Mouse (Mus musculus) CD4-positive helper T cell, adult 2 months (primary cell): ENCODE measurements around the gene Pcdh9.

ENCODE experiments used
- DNase-seq: peaks from one replicate; pipeline ENCODE4 v3.0.0-alpha.2; 2012; ENCODE audit warnings: low read depth, missing footprints, low spot score

Pcdh9 gene

DNA sequence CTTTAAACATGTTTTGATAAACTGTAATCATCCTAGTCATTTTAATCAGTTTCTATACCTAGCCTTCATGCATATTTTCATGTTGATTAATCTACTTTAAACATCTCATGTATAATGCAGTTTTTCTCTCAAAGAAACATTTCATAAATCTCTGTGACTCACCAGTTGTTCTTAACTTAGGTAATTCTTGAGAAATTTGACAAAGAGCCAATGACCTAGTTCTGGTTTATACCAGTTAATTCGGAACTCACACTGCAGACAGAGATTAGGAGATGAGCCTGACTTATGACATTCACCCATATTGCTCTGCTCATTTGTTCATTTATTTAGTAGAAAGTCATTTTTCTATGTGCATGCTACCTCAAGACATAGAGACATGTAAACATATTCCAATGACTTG lies 328.9 kb downstream of the Pcdh9 start:
- no peak for DNase-seq

DNA sequence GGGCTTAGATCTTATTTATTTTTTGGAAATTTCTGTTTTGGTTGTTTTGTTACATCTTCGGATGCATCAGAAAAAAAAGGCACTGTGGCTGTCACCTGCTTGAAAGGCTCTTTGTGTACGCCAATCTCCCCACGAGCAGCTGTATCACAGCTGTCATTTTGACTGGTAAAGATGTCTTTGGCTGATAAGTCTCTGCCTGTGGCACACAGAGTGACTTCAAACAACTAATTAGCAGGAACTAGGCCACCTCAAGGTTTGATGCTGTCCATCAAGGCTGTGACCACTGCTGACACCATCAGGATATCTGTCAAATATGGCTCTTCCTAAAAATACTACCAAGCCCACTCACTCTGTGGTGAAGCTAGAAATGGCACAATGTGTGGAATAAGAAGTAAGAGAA lies 336.7 kb downstream of the Pcdh9 start:
- DNase-seq = no peak

DNA sequence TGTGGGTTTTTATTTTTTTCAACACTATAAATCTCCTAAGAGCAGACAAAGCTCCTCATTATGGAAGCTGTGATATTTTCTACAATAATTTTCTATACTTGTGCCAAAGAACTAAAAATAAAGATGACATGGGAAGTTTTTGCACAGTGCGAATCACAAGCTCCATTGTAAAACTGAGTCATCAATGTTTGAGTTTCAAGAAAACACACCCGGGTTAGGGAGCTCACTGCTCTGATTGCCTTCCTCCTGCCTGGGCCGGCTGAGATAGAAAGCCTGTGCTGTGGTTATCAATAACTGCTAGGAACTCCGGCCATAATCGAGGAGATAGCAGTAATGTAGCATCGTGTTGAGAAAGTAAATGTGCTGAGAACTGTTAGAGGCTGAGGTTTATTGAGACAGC lies 344.9 kb downstream of the Pcdh9 start:
- no peak for DNase-seq

DNA sequence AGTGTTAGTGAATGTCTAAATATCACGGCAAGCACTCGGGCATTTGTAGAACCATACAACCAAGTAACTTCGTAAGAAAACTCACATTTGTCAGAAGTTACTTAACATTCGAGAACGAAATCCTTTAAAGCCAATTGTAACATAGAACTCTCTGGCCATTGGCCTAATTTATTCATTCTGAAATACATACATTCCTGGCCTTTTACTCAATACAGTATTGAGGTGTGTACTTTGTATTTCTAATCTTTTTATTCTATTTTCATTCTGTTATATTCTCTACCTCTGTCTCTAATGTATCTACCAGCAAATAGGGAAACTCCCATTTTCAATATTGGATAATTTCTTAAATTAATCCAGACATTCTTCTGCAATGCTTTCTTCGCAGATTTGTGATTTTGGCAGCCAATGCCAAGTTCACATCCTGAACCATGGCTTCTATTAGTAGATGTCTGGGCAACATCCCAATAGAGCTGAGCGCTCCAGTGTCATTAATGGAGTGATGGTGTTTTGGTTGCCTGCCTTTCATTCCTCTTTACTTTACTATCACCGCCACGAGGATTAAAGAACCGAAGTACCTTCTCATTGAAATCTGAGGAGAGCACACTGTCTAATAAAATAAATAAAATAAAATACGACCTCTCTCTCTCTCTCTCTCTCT lies 346.4 kb downstream of the Pcdh9 start:
- DNase-seq = no peak

DNA sequence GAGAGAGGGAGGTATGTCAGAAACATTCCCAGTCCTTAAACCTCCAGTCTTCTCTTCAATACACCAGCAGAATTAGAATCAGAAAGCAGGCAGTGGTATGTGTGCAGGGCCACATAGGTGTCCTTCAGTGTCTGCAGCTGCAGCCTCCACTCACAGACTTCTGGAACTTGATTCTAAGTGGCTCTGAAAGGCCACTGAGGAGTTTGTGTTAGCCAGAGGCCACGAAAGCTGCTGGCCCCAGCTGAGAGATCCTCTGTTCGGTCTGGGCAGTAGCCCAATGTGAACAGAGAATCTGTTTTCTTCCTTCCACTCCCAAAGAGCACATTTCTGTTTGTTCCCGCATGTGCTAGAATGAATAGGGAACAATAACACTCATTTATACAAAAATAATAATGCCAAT lies 346.9 kb downstream of the Pcdh9 start:
- DNase-seq = no peak

DNA sequence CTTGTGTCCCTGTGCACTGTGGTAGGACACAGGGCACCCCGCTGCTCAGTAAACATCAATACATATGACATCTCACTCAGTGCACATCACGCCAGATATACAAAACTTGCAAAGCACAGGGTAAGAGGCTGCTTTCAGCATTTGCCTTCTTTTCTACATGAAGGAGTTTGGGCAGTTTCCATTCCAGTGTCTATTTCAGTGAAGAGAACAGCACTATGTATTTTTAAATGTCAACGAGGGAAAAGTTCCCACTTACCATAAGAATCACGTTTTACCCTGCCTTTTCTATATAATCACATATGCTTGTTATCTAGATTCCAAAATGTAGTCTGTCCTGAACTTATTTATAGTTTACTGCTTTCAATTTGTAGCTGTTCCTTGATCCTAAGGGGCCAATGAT lies 355.6 kb downstream of the Pcdh9 start:
- no peak for DNase-seq

DNA sequence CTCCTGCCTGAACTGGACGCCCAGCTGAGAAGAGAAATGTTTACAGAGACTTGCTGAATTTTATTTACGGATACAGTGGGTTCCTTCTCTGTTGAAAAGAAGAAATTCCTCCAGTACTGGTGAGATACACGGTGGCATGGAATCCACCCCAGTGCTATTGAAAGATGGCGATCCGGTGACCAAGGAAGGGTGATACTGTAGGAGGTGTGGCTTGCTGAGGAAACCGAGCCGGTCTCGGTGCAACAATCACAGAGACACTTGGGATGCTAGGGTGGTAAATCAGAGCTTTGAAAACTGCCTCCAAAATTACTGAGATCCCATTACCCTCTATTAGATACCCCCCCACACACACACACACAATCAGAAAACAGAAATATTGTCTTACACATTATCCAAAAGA lies 367.0 kb downstream of the Pcdh9 start:
- DNase-seq = no peak

DNA sequence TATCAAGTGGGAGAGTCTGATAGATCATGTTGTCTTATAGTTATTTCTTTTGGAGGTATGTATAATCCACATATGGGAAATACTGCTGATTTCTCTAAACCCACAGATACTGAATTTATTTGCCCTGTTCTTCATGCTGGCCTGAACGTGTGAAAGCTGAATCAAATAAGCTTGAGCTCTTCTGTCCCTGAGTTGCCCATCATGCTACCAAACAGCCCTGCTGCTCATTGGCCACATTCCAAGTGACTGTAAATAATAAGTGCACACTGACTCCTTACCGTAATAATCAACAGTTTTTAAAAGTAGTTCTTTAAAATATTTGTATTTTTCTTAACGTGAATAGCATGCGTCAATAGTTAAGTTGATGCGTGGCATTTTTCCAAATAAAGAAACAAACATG lies 370.3 kb downstream of the Pcdh9 start:
- DNase-seq = no peak

DNA sequence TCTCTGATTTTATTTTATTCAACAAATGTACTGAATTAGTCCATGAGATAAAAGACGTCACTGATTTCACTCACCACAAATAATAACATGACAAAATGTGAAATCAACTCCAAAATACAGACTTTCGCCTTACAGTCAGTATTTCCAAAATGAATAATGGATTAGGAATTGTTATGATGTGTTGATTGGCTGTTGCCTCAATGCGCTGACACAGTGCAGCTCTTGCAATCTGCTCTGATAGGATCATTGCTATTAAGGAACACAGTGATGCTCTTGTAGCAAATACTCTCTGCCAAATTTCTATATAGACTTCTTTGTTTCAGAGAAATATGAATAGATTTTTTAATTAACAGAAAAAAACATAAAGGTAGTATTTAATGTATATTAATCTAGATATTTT lies 373.8 kb downstream of the Pcdh9 start:
- no peak for DNase-seq

DNA sequence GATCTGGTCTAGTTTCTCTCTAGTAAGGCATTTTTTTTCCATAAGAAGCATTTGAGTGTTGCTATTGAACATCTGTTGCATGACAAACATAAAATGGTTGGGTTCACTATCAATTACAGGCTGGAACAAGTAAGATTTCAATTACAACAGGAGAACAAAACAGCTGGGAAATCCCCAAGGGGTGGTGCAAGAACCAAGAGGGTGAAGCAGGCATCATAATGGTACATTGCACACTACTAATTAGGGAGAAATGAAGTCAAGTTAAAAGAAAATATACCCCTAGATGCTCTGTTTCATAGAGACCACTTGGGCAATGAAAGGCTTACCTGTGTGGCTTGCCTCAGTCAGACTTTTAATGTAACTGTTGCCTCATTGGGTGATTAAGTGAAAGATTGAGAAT lies 384.4 kb downstream of the Pcdh9 start:
- no peak for DNase-seq

DNA sequence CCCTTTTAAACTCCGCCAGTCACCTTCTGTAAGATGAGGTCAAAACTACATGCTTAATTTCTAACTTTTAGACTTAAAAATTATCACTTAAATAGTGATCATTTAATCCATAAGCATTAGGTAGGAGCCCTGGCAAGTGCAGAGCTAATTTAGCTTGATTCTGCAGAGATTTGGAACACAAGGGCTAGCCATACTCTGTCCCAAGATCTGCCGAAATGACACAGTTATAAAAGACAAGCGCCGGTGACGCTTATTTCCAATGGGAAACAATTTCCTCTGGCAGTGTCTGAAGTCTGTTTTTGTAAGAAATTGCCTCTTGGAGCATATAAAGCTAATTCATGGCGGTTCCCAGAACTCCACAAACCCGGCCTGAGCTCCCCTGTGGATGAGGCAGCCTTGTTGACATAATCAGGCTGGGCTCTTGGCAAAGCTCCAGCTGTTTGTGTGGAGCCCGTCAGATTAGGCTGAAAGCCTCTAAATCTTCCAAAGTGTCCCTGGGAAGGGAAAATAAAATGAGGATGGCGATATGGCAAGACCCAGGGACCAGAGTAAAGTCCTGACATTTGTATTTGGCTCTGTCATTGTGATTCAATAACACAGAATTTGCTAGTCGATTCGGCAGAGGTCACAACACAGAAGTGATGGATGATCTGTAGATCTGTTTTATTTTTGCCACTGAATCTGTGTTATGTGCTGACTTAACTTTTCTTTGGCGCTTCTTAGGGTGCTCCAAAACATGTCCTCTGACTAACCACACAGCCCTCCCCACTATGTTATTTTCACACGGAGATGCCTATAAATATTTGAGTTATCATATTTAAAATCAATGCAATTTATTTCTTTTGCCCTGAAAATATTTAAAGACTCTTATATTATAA lies 391.4 kb downstream of the Pcdh9 start:
- DNase-seq = no peak

DNA sequence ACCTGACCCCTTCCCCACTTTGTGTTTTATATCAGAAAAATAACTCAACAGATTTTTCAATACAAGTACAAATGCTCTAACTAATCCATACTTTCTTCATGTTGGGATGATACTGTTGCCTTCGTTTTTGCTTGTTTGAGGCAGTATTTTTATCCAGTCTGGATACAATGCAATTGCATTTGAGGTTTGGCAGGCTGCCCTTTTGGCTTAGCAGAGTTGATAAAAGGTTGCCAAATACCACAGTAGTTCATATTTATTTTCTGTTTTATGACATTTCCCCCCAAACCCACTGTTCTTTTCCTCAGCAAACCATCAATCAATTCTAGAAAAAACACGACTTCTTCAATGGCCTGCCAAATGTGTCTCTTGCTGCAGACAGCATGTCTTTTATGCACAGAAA lies 415.5 kb downstream of the Pcdh9 start:
- DNase-seq = no peak

DNA sequence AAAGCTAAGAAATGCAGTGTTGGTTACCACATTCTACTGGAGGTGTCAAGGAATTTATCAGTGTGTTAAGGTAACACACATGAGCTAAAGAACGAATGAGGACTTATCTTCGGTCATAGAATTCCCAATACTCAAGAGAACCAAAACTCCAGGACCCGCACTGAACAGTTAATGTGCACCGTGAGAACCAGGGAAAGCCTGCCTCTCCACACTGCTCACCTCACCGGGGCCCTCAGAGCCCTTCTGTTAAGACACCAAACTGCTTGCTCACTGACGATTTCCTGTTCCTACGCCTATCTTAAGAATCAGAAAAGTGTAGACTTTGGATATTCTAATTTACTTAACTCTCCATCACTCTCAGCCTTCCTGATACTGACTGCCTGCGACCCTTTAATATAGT lies 418.0 kb downstream of the Pcdh9 start:
- DNase-seq = no peak

DNA sequence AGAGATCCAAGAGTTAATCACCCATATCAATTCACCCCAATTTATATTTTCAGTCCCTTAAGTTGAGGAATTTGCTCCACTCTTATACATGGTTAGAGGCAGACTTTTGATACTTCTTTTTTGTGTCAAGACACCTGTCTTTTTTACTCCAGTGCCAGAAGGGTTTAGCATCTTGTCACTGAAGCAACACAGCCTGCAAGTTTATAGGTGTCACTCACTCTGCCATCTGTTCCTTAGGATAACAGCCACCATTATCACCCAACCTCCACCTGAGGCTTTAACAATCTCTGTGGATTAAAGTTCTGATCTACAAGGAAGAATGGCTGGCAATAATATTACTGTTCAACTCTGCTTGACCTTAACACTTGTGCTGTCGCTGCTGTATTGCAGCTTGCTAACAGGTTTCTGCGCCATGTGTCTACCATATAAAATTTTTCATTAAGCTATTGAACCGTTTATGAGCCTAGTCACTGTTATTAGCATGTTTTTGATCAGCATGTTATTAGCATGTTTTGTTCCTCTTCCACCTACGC lies 427.1 kb downstream of the Pcdh9 start:
- no peak for DNase-seq

DNA sequence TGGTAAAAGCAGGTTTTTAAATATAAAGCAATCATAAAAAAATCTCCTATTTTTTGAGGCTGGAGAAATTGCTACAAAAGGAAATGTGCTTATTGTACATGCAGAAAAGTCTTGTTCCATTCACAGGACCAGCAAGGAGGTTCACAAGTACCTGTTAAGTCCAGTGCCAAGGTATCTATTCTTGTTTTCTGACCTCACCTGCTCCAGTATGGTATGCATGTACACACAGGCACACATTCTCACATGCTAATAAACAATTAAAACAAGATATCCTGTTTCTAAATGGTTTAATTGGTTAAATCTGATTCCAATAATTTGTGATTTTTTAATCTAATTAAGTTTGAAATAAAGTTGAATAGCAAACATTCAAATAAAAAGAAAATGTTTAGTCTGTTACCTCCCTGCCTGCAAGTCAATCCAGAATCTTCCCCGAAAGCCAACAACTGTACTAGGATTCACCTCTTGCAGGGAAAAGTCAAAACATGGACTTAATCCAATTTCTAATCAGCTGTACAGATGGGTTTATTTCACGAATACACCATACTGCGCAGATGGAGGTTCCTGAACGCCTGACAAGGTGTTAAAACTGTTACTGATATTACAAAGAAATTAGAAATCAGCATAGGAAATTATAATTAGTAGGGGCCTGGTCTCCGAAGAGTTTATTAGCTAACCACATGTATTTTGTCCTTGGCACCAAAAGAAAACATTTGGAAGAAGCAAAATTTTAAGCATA lies 439.4 kb downstream of the Pcdh9 start:
- no peak for DNase-seq

DNA sequence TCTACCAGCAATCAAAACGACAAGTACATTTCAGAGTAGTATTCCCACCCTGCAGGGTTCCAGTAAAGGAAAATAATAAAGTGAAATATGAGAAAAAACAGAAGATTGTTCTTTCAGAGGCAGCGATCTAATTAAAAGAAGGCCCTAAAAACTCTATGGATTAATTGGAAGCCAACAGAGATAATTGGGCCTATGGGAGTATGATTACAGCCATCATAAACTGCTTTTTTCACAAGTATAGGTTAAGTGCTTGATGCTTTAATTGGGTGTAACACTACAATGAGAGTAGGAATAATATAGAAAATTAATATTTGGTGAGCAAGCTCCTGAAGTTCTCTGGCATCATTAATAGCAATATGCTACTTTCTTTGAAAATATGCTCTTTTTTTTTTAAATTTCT lies 448.6 kb downstream of the Pcdh9 start:
- DNase-seq = no peak

DNA sequence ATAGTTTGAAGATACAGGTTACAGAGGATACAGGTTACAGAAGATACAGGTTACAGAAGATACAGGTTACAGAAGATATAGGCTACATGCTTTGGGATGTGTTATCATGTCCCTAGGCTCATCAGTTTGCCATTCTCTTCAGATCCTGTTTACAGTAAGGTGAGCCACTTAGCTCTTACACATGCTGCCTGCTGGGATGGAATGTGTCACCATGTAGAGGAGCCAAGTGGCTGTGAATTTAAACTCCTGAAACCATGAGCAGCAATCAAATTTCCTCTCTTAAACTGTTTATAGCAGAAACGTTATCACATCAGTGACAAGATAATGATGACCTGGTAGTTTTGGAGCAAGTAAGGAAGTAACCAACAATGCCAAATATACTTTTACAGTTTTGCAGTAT lies 453.3 kb downstream of the Pcdh9 start:
- no peak for DNase-seq

DNA sequence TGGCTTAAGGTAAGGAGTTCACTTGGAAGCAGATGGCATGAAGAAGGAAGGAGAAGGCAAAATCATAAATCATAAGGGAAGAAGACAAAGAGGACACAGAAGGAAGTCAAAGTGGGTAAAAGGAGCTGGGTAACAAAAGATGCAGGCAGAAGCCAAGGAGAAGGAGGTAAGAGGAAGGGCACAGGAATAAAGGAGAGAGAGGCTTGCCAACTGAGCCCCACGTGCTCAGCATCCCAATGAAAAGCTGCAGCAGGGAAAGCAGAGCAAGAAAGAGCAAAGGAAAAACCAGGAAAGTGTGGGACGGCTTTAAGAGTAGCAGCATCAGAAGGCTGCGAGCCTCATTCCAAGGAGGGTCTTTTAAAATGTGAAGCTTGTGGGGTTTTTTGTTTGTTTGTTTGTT lies 473.7 kb downstream of the Pcdh9 start:
- DNase-seq = no peak

DNA sequence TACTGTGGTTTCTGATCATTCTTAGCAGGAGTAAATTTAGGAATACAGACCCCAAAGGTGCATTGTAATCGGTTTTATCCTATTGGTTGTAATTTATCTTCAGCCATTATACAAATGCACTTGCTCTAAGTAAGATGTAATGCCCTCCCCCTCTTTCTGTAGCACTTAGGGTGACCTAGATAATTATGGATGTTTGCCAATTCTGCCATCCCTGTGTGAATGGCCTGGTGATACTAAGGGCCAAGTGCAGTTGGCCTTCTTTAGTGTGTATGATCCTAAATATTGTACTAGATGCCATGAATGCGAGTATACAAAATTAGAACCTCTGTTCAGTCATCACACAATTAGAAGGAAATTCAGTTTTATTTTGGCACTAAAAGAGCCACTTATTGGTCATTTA lies 475.0 kb downstream of the Pcdh9 start:
- DNase-seq = no peak

DNA sequence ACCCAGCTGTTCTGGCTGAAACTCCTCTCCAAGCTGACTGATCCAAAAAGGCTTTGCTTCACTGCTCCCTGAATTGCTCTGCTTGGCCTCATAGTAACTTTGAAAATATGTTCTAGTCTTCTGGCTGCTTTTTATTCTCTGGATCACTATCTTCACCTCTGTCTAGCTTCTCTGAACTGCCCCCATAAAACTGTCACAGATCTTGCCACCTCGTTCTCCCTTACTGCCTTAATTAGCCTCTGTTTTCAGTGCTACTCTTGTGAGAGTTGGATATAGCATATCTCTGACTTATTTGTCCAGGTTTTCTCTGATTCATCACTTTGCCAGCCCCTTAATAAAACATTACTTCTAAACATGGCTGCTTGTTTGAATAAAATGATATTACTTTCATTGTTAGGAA lies 481.2 kb downstream of the Pcdh9 start:
- no peak for DNase-seq

DNA sequence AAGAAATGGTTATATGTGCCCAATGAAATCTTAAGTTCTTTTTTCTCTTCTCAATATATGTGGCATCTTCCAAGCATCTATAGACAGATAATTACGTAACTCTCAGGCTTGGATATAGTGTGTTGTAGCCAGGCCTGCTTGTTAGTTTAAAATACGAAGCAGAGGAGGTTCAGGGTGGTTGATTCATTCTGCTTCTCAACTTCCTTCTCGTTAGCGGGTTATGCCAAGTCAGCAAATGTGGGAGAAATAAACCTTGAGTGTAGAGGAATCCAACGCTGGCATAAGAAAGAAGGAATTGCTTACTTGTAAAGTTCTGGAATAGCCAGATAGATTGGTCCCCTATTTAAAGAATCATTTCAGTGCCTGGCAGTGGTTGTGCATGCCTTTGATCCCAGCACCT lies 482.7 kb downstream of the Pcdh9 start:
- DNase-seq = no peak

DNA sequence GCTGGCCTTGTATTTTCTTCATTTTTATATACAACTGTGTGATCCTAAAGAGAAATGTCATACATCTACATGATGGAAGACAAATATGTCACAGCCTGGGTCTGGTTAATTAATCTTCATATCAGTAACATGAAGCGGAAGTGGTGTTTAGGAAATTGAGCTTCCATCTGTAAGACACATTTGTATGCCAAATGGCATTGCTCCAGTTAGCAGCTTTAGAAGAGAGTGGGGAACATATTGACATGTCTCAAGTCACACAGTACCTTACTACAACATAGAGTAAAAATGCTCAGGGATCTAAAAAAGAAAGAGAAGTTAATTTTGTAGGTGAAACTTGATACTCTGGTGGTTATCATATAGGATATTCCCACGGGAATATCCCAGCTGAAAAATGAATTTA lies 505.4 kb downstream of the Pcdh9 start:
- no peak for DNase-seq
